Mouse (Mus musculus): ENCODE measurements around the gene Sema4d.

DNA sequence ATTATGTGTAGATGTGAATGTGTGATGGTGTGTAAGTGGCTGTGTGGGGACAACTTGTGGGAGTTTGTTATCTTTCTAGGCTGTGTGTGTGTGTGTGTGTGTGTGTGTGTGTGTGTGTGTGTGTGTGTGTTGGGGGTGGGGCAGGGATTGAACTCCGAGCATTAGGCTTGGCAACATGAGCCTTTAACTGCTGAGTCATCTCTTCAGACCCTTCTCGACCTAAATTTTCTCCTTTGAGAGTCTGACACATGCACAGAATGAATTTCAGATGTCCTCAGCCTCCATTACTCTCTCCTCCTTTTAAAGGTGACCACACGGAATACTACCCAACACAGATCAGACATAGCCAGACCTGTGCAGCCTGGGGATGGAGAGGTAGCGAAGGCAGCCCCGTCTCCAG is 70.4 kb downstream of the Sema4d start:
- no peak for TF ChIP-seq ZKSCAN1 (IDR thresholded peaks at IDR 0.05; ENCODE audit: borderline replicate concordance, low read depth, low read length)
- TF ChIP-seq CTCF (conservative IDR thresholded peaks at IDR 0.05 in 1 of 2, IDR thresholded peaks at IDR 0.05 in 1 of 2; ENCODE audit: low read depth in 2 of 2, low read length in 2 of 2), result no peak
- no peak for TF ChIP-seq EP300 (IDR thresholded peaks at IDR 0.05; ENCODE audit: low read length)
- no peak for TF ChIP-seq TCF12 (IDR thresholded peaks at IDR 0.05; ENCODE audit: low read depth, low read length)
- no peak for TF ChIP-seq ZNF384 (IDR thresholded peaks at IDR 0.05; ENCODE audit: low read depth, low read length)
- no peak for TF ChIP-seq POLR2AphosphoS2 (IDR thresholded peaks at IDR 0.05; ENCODE audit: low read depth, low read length)
- TF ChIP-seq TBP (conservative IDR thresholded peaks at IDR 0.05; ENCODE audit: low read depth, low read length), result no peak
- TF ChIP-seq MAFK (IDR thresholded peaks at IDR 0.05; ENCODE audit: insufficient replicate concordance, low read length), result no peak
- TF ChIP-seq MAZ (IDR thresholded peaks at IDR 0.05; ENCODE audit: low read depth, low read length), result no peak
- no peak for TF ChIP-seq POLR2A (IDR thresholded peaks at IDR 0.05; ENCODE audit: low read depth, low read length)
- no peak for TF ChIP-seq CHD2 (IDR thresholded peaks at IDR 0.05; ENCODE audit: low read length)
- TF ChIP-seq USF2 (conservative IDR thresholded peaks at IDR 0.05; ENCODE audit: low read depth, low read length), result no peak

Data from CH12.LX (cell line).